Mouse (Mus musculus) ovary, postnatal 36 days (tissue): ENCODE data around the gene Eid2.
A peak's percentile ranks its signal among the peaks of the same experiment; 100 is the strongest.

Source experiments
- DNase-seq: peaks from one replicate; pipeline ENCODE4 v3.0.0; 2022; ENCODE audit warnings: low spot score, mixed read lengths

Gene Eid2

GRCm38 (mm10) chr7:28290638-28291590 lies 23.2 kb downstream of the Eid2 start, which contains the start of gene Selenov:
TSS of gene Selenov (minus strand) at chr7:28291186.
- peak; percentile 39 for DNase-seq

- DNase-seq: peak; percentile 75
Measured at GRCm38 (mm10) chr7:28294481-28294880, 26.8 kb downstream of the Eid2 start.

GRCm38 (mm10) chr7:28298837-28299625 lies 31.4 kb downstream of the Eid2 start:
- DNase-seq: no peak

GRCm38 (mm10) chr7:28301616-28302433 lies 34.1 kb downstream of the Eid2 start, which contains the start of gene Dll3:
TSS of gene Dll3 (minus strand) at chr7:28302238.
- peak; percentile 66 for DNase-seq

- peak; percentile 24 for DNase-seq
Measured at GRCm38 (mm10) chr7:28305641-28306040, 38.0 kb downstream of the Eid2 start.

- no peak for DNase-seq
Measured at GRCm38 (mm10) chr7:28306216-28306615, 38.5 kb downstream of the Eid2 start.

- no peak for DNase-seq
Measured at GRCm38 (mm10) chr7:28309737-28310136, 42.1 kb downstream of the Eid2 start.

- DNase-seq: no peak
Measured at GRCm38 (mm10) chr7:28311151-28311925, 43.7 kb downstream of the Eid2 start.

- peak; percentile 96 for DNase-seq
Measured at GRCm38 (mm10) chr7:28311926-28312543, 44.4 kb downstream of the Eid2 start, which contains the start of gene Timm50. TSS of gene Timm50 (minus strand) at chr7:28312072.

GRCm38 (mm10) chr7:28318036-28318435 lies 50.4 kb downstream of the Eid2 start:
- no peak for DNase-seq

- DNase-seq: no peak
Measured at GRCm38 (mm10) chr7:28318714-28319113, 51.0 kb downstream of the Eid2 start.
